Mouse (Mus musculus) CD4-positive, CD25-positive, alpha-beta regulatory T cell, adult 2 months (primary cell): ENCODE measurements at regions not wholly inside any gene's neighbourhood (a gene's known extent, or its start where the extent isn't known, plus 50 kb on each side); places are given as distances from the start of the nearest gene placed in this dataset.

Experiments
- DNase-seq: peaks from one replicate; pipeline ENCODE4 v3.0.0-alpha.2; 2012; ENCODE audit warnings: low read depth, low spot score

DNA sequence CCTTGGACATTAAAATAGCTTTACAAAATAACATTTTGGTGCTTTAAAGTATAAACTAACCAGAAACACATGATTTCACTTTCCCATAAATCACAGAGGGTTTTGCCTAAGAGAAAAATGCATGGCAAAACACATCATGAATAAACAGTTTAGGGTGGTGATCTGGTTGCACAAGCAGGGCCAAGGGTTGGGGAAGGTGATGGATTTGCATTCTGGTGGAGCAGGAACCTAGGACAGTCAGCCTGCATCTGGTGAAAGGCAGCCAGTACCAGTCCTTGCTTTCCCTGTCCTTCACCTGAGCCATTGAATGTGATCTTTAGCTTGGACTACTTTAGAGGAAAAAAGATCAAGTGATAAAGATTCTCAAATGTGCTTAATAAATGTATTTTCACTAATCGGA lies 138.1 kb downstream of the Fgf9 start:
- DNase-seq, result no peak

- DNase-seq, result no peak
Observed at GRCm38 (mm10) chr14:58202607-58203295, 132.4 kb downstream of the Fgf9 start.

GRCm38 (mm10) chr14:58189948-58190347 lies 119.6 kb downstream of the Fgf9 start:
- no peak for DNase-seq

GRCm38 (mm10) chr14:58182869-58183268 lies 112.5 kb downstream of the Fgf9 start:
- no peak for DNase-seq

DNA sequence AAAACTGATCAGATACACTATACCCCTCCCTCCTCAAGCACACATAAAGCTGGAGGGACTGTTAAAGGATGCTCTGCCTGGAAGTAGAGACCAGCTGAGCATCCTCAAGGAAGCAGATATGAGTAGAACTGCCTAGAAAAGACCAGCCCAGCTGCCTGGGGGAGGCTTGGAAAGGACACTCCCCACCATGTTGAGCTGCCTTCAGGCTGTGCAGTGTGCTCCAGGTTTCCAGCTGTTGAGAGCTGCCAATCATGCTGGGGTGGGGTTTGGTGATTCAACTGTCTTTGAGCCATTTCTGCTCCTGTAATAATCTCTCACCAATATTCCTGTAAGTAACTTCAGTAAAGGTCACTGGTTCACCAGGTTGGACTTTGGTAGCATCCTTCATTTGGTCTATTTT lies 110.4 kb downstream of the Fgf9 start:
- DNase-seq, result no peak

- DNase-seq, result no peak
Observed at GRCm38 (mm10) chr14:58175651-58176363, 105.5 kb downstream of the Fgf9 start.

GRCm38 (mm10) chr14:58174512-58174911 lies 104.2 kb downstream of the Fgf9 start:
- no peak for DNase-seq

GRCm38 (mm10) chr14:58168920-58169319 lies 98.6 kb downstream of the Fgf9 start:
- no peak for DNase-seq
